Mouse (Mus musculus) hindbrain, postnatal 0 days (tissue): ENCODE results near the gene Tox2. TPM values are rescaled to one million over a fixed set of nuclear protein-coding genes. Genes with fewer than 3 reads are reported as not detected.

Experiments used
- ATAC-seq: fragments of 200-750 bp; cut with Nextera tagmentation; 2 replicates; pipeline ENCODE4 v1.8.0; 2017; ENCODE audit warnings: mild to moderate bottlenecking, moderate TSS enrichment, moderate library complexity
- DNase-seq: peaks from one replicate; pipeline ENCODE4 v3.0.0-alpha.2; 2015; ENCODE audit warnings: low spot score
- H3K27ac ChIP-seq: fragments of 300-500 bp; sonication (generic); 2 replicates; pipeline ENCODE4 v1.5.1; 2014; ENCODE audit warnings: mild to moderate bottlenecking
- H3K27me3 ChIP-seq: fragments of 300-500 bp; sonication (generic); 2 replicates; pipeline ENCODE4 v1.6.1; 2014; ENCODE audit warnings: low read length, mixed read lengths; ENCODE audit not compliant: insufficient read depth
- H3K36me3 ChIP-seq: fragments of 300-500 bp; sonication (generic); 2 replicates; pipeline ENCODE4 v1.6.1; 2014; ENCODE audit warnings: low read length, mixed read lengths; ENCODE audit not compliant: insufficient read depth
- H3K4me1 ChIP-seq: fragments of 300-500 bp; sonication (generic); 2 replicates; pipeline ENCODE4 v1.6.1; 2014; ENCODE audit warnings: antibody characterized with exemption, low read length, mixed read lengths; ENCODE audit not compliant: insufficient read depth
- H3K4me2 ChIP-seq: fragments of 300-500 bp; sonication (generic); 2 replicates; pipeline ENCODE4 v1.6.1; 2014; ENCODE audit warnings: low read depth, mild to moderate bottlenecking, low read length, moderate library complexity, mixed read lengths
- H3K4me3 ChIP-seq: fragments of 300-500 bp; sonication (generic); 2 replicates; pipeline ENCODE4 v1.5.1; 2014; ENCODE audit warnings: low read length
- H3K9ac ChIP-seq: fragments of 300-500 bp; sonication (generic); replicated peaks from 2 replicates; pipeline ENCODE4 v1.6.1; 2014; ENCODE audit warnings: mild to moderate bottlenecking, low read length, moderate library complexity, mixed read lengths
- H3K9me3 ChIP-seq: fragments of 300-500 bp; sonication (generic); 2 replicates; pipeline ENCODE4 v1.6.1; 2016; ENCODE audit warnings: low read length, mixed read lengths
- CTCF ChIP-seq: IDR thresholded peaks from 2 replicates; pipeline ENCODE4 v1.5.1; 2016; ENCODE audit warnings: antibody characterized with exemption, control low read depth, low read depth
- WGBS: fragments of 180-500 bp; shearing (Covaris S2); extraction: QIAGEN DNeasy Blood & Tissue Kit; methylation state at CpG from one replicate; pipeline ENCODE4 v1.1.7; 2014; 5-methylcytosine and 5-hydroxymethylcytosine counted together
- polyA plus RNA-seq: library from polyadenylated mRNA; unstranded; fragments of >200 nt; fragmentation: Nextera tagmentation; extraction: Ambion mirVana; gene quantifications from 2 replicates; pipeline ENCODE4 v1.2.1, GENCODE M21; 2015
- total RNA-seq: library from RNA; depleted of rRNA; stranded (reverse); fragments of >200 nt; gene quantifications from 2 replicates; pipeline ENCODE4 v1.2.3, GENCODE M21; 2014

Gene Tox2
- total and polyA plus RNA-seq, 2 experiments from 2014 or later, result 5.0 to 19.1 TPM

DNA sequence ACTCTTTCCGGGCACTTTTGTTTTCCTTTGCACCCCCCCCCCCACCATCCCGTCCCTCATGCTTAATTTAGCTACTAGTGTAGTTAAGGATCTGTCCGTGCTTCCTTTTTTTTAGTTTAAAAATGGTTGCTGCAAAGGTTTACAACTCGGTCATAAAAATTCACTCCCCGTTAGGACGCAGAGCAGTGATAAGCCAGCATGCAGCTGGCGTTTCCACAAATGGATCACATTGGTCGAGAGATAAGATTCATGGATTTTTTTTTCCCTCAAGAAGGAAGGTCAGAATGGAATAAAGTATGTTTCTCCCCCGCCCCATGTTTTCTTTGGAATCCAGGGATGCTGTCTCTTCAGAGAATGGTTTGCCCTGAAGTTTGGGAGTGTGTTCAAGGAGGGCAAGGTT, 82.4 kb downstream of the Tox2 start:
- no peak for TF ChIP-seq CTCF
- ATAC-seq (no peak), DNase-seq (no peak)
- H3K4me3 ChIP-seq, result no peak overlapping the region
- no peaks in the 10 kb centered on the region for H3K36me3 ChIP-seq
- no peaks in the 10 kb centered on the region for H3K9me3 ChIP-seq
- no peak overlapping the region; the same call in 1 of the 2 replicates for H3K4me2 ChIP-seq
- WGBS, result 57% methylated on average over 9 of the region's 9 CpGs
- H3K27me3 ChIP-seq, result peaks cover 24% of the 10 kb centered on the region
- H3K27ac ChIP-seq, result no peak overlapping the region
- H3K9ac ChIP-seq, result no peak overlapping the region
- 0 out of 2 replicates have a peak, but pooled peaks cover 7% of the 10 kb centered on the region for H3K4me1 ChIP-seq

DNA sequence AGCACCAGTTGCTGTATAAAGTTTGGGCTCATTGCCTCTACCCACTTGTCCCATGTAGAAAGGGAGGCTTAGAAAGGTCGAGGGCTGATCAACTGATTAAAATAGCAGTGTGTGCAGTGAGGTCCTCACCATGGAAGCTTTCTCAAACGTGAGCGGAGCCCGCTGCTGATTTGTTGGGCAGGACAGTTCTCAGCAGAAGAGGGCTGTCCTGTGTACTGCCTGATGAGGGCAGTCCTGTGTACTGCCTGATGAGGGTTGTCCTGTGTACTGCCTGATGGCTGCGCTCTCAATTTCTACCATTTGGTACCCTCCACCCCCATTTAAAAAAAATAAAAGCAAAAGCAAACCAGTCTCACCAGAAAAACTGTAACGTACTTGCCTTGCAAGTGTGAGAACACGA, 82.8 kb downstream of the Tox2 start:
- Histone ChIP-seq H3K4me2 (no peak overlapping the region), H3K4me3 (no peak overlapping the region), H3K9me3 (no peaks in the 10 kb centered on the region), H3K36me3 (no peaks in the 10 kb centered on the region), H3K4me1 (0 out of 2 replicates have a peak, but pooled peaks cover 7% of the 10 kb centered on the region), H3K9ac (no peak overlapping the region), H3K27me3 (peaks cover 28% of the 10 kb centered on the region), H3K27ac (no peak overlapping the region)
- no peak for ATAC-seq
- 59% methylated on average over 7 of the region's 7 CpGs for WGBS
- DNase-seq, result no peak
- no peak for TF ChIP-seq CTCF

DNA sequence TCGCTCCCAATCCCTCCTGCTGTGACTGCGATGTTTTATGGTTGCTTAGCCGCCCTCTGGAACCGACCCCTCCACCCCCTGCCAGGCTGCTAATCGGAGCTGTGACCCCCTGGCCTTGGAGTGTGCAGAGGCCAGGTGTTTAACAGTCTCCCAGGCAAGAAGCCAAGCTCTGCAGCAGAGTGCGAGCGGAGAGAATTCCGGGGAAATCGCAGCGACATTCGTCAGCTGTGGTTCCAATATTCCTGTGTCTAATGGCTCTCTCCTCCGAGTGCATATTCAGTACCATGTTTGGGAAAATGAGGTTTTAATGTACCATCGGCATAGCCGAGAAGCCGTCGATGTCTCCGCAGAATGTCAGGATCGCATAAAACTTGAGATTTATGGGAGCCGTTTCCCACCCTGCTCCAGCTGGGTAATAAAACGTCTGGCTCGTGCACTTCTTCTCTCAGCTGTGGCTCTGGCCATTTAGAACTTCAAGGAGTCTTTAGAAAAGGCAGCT, 86.0 kb downstream of the Tox2 start:
- Histone ChIP-seq H3K4me1 (0 out of 2 replicates have a peak, but pooled peaks cover 7% of the 10 kb centered on the region), H3K27me3 (peaks cover 33% of the 10 kb centered on the region), H3K9me3 (no peaks in the 10 kb centered on the region), H3K9ac (no peak overlapping the region), H3K36me3 (no peaks in the 10 kb centered on the region), H3K27ac (no peak overlapping the region), H3K4me2 (peak overlapping the region; percentile 44), H3K4me3 (no peak overlapping the region; the same call in 1 of the 2 replicates)
- ATAC-seq (peak; percentile 68), DNase-seq (peak; percentile 75)
- WGBS, result 9% methylated on average over 21 of the region's 21 CpGs
- TF ChIP-seq CTCF, result no peak

- H3K27me3 ChIP-seq, result peaks cover 23% of the 10 kb centered on the region
- peak; percentile 51 for DNase-seq
- peaks cover 40% of the 10 kb centered on the region for H3K4me1 ChIP-seq
- TF ChIP-seq CTCF, result no peak
- H3K27ac ChIP-seq, result 0 out of 2 replicates have a peak overlapping the region, but pooled peaks have one; percentile 51
- H3K9ac ChIP-seq, result no peak overlapping the region
- 9% methylated on average over 11 of the region's 11 CpGs for WGBS
- H3K4me2 ChIP-seq, result no peak overlapping the region
- ATAC-seq, result peak; percentile 48; the same call in 1 of the 2 replicates
- no peaks in the 10 kb centered on the region for H3K36me3 ChIP-seq
- H3K9me3 ChIP-seq, result no peaks in the 10 kb centered on the region
- H3K4me3 ChIP-seq, result no peak overlapping the region
These were observed 94.2 kb downstream of the Tox2 start for GRCm38 (mm10) chr2:163296999-163297630.

DNA sequence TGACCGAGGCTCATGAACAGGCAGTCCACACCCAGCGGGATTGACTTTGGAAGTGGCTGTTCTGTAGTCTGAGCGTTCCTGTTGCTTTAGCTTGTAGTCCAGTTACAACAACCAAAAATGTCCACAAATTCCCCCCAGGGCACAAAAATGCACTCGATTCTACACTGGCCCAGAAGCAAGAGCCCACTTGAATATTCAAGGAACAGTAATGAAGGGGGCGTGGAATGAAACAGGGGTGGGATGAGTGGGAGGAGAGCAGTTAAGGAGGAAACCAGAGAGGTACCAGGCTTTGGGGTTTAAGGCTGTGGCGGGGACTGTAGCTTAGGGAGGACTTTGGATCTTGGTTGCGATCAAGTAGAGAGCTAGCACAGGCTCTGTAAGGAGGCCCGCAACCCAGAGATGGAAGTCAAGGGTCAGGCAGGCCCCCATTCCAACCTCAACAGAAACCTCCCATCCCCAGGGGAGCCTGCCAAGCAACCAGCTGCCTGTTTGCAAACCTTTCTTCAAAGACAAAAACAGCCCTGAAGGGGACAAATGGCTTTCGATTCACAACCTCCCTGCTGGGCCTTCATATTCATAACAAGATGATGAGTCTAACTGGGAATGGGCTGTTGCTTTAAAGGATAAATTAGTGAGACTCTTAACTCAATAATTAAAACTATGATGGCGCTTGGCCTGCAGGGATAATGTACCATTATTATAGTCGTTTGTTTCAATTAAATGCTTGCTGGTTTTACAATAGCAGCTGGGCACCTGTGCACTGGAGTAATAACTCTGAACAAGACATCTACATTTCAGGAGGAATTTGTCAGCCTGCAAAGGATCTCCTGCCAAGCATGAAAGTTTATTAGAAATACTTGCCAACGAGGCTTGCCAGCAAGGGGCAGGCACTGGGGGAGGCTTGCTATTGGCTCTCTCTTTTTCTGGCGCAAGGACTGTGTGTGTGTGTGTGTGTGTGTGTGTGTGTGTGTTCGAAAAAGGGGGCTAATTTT, 97.4 kb downstream of the Tox2 start:
- H3K4me1 ChIP-seq, result peaks cover 40% of the 10 kb centered on the region
- no peak overlapping the region for H3K4me3 ChIP-seq
- H3K36me3 ChIP-seq, result no peaks in the 10 kb centered on the region
- peaks cover 20% of the 10 kb centered on the region for H3K27me3 ChIP-seq
- ATAC-seq (peak; percentile 65), DNase-seq (peak; percentile 88)
- H3K27ac ChIP-seq, result peak overlapping the region; percentile 60
- H3K9me3 ChIP-seq, result no peaks in the 10 kb centered on the region
- no peak overlapping the region for H3K4me2 ChIP-seq
- 24% methylated on average over 14 of the region's 14 CpGs for WGBS
- H3K9ac ChIP-seq, result no peak overlapping the region
- no peak for TF ChIP-seq CTCF

- TF ChIP-seq CTCF, result peak; percentile 37; the same call in 1 of the 2 replicates
- H3K27ac ChIP-seq, result no peak overlapping the region
- H3K4me2 ChIP-seq, result no peak overlapping the region
- no peaks in the 10 kb centered on the region for H3K36me3 ChIP-seq
- no peak for ATAC-seq
- H3K4me3 ChIP-seq, result no peak overlapping the region
- H3K9me3 ChIP-seq, result no peaks in the 10 kb centered on the region
- 50% methylated on average over 5 of the region's 5 CpGs for WGBS
- H3K4me1 ChIP-seq, result peaks cover 36% of the 10 kb centered on the region
- peaks cover 19% of the 10 kb centered on the region; the same call in 1 of the 2 replicates for H3K27me3 ChIP-seq
- no peak for DNase-seq
- no peak overlapping the region for H3K9ac ChIP-seq
These were observed 98.7 kb downstream of the Tox2 start for GRCm38 (mm10) chr2:163301641-163302040.
